Mouse (Mus musculus) lung, postnatal 4 days (tissue): ENCODE measurements around the gene Ankrd2.
"Not testable (repeated sequence)": the region's sequence is repeated elsewhere in the genome, so short reads cannot be mapped to it uniquely, and the experiment has no call there.

Experiments used
- DNase-seq, 2 experiments: peaks; one replicate each; pipeline ENCODE4 v3.0.0; 2021

The Ankrd2 gene

GRCm38 (mm10) chr19:42056719-42057409, 21.1 kb downstream of the Ankrd2 start:
- no peak for DNase-seq

- no peak for DNase-seq
These were observed 22.6 kb downstream of the Ankrd2 start for GRCm38 (mm10) chr19:42058426-42058825.

DNA sequence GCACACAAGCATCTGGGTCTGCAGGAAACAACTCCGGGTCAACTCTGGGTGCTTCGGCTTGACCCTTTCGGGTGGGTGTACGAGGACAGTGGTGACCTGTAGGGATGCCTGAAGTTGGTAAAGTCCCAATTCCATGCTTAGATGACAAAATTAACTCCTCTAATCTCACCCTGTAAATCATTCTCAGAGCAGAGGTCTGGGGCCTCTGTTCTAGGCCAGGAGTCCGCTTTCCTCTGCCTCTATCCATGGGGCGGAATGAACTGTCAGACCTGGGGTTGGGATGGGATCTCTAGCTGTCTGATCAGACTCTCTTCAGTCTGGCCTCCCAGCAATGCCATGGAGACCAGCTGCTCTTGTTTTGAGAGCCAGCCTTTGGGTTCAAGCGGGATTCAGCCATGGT, 25.6 kb downstream of the Ankrd2 start:
- DNase-seq = no peak

DNA sequence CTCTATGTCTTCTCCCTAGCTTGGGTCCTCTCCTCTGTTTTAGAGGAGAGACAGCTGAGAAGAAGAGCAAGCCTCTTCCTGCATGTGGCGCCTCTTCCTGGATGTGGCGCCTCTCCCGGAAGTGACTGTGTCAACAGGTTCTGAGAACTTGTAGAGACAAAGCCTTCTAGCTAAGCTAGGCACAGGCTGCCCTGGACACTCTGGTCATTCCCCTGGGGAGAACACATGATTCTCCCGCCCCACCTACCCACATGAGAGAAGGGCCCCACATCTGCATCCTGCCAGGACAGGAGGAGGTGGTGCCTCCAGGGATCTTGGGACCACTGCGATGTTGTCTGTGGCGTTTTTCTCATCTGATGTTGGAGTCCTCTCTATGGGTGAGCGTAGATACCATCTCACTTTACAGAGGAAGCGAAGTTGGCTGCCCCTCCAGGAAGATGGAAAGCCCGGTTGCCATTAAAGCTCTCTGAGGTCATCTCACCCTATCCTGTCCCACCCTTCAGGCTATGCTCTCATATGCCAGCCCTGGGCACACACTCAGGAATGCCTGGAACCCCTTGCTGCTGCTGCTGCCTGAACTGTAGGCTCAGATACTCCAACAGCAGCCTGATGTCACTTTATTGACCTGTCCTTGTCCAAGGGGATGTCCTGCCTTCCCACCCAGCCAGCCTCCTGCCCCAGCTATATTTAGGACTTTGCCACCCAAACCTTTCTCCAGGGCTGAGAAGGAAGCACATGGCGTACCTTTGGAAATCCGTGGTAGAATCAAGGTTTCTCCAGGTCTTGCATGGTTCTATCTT, 32.8 kb downstream of the Ankrd2 start:
- peak; percentile 51 to 72 for DNase-seq

GRCm38 (mm10) chr19:42069241-42069525, 33.4 kb downstream of the Ankrd2 start:
- peak; percentile 27 to 49 for DNase-seq

GRCm38 (mm10) chr19:42071221-42071620, 35.4 kb downstream of the Ankrd2 start:
- DNase-seq = peak; percentile 24 to 30

GRCm38 (mm10) chr19:42071886-42072608, 36.2 kb downstream of the Ankrd2 start:
- peak in 1 of 2 experiments; percentile 8 for DNase-seq

DNA sequence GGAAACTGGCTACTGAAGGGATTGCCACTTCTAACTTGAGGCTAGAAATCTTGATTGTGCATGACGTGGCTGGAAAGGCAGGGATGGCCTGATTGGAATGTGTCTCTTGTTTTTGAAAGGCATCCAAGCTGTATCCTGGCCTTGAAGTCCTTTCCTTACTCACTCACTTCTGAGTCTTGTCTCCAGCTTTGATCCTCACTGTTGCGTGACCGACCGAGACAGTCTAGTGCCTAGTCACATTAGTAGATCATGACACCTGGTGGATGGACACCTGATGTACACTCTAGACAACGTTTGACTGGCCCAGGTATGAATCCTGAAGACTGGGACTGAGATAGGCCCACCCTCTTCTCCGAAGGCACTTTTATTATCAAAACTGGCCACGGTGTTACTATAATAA, 37.0 kb downstream of the Ankrd2 start:
- peak in 1 of 2 experiments; percentile 14 for DNase-seq

GRCm38 (mm10) chr19:42075051-42075450, 39.3 kb downstream of the Ankrd2 start:
- DNase-seq = peak in 1 of 2 experiments; percentile 6

GRCm38 (mm10) chr19:42075992-42076391, 40.2 kb downstream of the Ankrd2 start:
- no peak for DNase-seq

- no peak for DNase-seq
These were observed 42.8 kb downstream of the Ankrd2 start for GRCm38 (mm10) chr19:42078566-42078965.

DNA sequence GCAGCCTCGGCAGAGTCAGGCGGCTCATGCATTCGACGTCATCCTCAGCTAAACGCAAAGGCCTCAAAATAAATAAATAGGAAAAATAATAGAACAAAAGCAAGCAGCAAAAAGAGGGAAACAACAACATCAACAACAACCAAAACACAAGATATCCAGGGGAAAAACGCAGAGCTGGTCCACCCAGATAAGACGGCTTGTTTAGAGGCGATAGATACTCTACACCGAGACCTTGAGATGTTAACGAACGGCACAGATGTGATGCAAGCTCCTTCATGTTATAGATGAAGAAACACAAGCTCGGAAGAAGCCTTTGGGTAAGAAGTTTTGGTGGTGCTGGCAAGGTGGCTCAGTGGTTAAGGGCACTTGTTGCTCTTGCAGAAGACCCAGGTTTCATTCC, 43.2 kb downstream of the Ankrd2 start:
- DNase-seq = no peak

- no peak for DNase-seq
These were observed 44.1 kb downstream of the Ankrd2 start for GRCm38 (mm10) chr19:42079950-42080349.

DNA sequence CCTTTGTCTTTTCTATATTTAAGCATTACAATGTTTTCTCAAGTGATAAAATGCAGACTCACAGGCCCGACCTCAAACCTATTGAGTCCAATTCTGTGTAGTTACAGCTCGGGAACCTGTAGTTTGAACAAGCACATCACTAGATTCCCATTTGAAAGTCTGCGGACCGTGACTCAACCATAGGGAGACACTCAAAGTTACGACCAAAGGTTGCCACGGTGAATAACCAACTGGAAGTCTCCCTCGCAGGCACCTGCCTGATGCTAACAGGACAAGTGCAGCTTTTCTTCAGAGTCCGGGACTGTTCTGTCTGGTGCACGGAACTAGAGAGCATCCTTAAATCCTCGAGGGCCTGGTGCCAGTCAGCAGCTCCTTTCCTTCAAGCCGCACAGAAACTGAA, 44.7 kb downstream of the Ankrd2 start:
- DNase-seq = no peak

GRCm38 (mm10) chr19:42081613-42082012, 45.8 kb downstream of the Ankrd2 start:
- not testable (repeated sequence) for DNase-seq

GRCm38 (mm10) chr19:42085690-42086089, 49.9 kb downstream of the Ankrd2 start:
- DNase-seq = no peak

- DNase-seq = peak; percentile 86 to 91
These were observed 50.4 kb downstream of the Ankrd2 start, which contains the start of gene Morn4 for GRCm38 (mm10) chr19:42086166-42086565. Gene Morn4, minus strand, starts transcription at chr19:42086357.

- DNase-seq = peak; percentile 75 to 82
These were observed 53.4 kb downstream of the Ankrd2 start for GRCm38 (mm10) chr19:42089103-42089747.

GRCm38 (mm10) chr19:42089748-42090595, 54.2 kb downstream of the Ankrd2 start, which contains the start of gene Pi4k2a:
Gene Pi4k2a, plus strand, starts transcription at chr19:42090470.
- peak; percentile 99 to 100 for DNase-seq

GRCm38 (mm10) chr19:42090637-42091141, 54.9 kb downstream of the Ankrd2 start:
- no peak for DNase-seq
